Mouse (Mus musculus) CH12.LX (cell line): ENCODE measurements around the gene Rbms1. TPM values are rescaled to one million over a fixed set of nuclear protein-coding genes. Genes with fewer than 3 reads are reported as not detected.

Source experiments
- DNase-seq: peaks from one replicate; pipeline ENCODE4 v3.0.0-alpha.2; 2013; ENCODE audit errors: extremely low read depth
- H3K27ac ChIP-seq: 2 replicates; pipeline ENCODE4 v1.5.1; 2012; ENCODE audit warnings: low read depth, mild to moderate bottlenecking, control low read depth, moderate library complexity; ENCODE audit not compliant: insufficient read depth
- H3K27me3 ChIP-seq: replicated peaks from 2 replicates; pipeline ENCODE3; 2012; ENCODE audit warnings: inconsistent platforms
- H3K36me3 ChIP-seq, 2 experiments: replicated peaks in 1 of 2; 2 replicates each; pipeline versions ENCODE3 to v1.6.1; 2012; ENCODE audit warnings: inconsistent platforms in 1 of 2, low read length in 1 of 2, mild to moderate bottlenecking in 1 of 2, mixed read lengths in 1 of 2, moderate library complexity in 1 of 2; ENCODE audit not compliant: control insufficient read depth in 1 of 2, insufficient read depth in 1 of 2
- H3K4me1 ChIP-seq, 2 experiments: 2 replicates each; pipeline ENCODE4 v1.6.1; 2012; ENCODE audit warnings: inconsistent platforms in 1 of 2, moderate library complexity in 1 of 2; ENCODE audit not compliant: insufficient read depth in 2 of 2, control insufficient read depth in 1 of 2
- H3K4me2 ChIP-seq: 2 replicates; pipeline ENCODE4 v1.6.1; 2012; ENCODE audit warnings: low read depth, mild to moderate bottlenecking, control low read depth; ENCODE audit not compliant: poor library complexity, insufficient read depth, severe bottlenecking
- H3K4me3 ChIP-seq, 3 experiments: fragments of 150-350 bp in 1 of 3; sonication (generic) in 1 of 3; replicated peaks in 1 of 3; 2 replicates each; pipeline versions ENCODE3 to v1.5.1; 2011 to 2012; ENCODE audit warnings: low read depth in 2 of 3, low read length in 2 of 3, mild to moderate bottlenecking in 2 of 3, moderate library complexity in 2 of 3, control low read depth in 1 of 3, improper control_type of control experiment in 1 of 3, inconsistent platforms in 1 of 3, mixed read lengths in 1 of 3; ENCODE audit not compliant: poor library complexity in 1 of 3
- H3K79me2 ChIP-seq: replicated peaks from 2 replicates; pipeline ENCODE4 v1.6.1; 2012; ENCODE audit warnings: mild to moderate bottlenecking, moderate library complexity; ENCODE audit not compliant: control insufficient read depth, poor library complexity, insufficient read depth, severe bottlenecking; ENCODE audit errors: extremely low read depth
- H3K9ac ChIP-seq: 2 replicates; pipeline ENCODE4 v1.6.1; 2012; ENCODE audit warnings: low read depth, mild to moderate bottlenecking, control low read depth, moderate library complexity; ENCODE audit not compliant: insufficient read depth
- H3K9me3 ChIP-seq: replicated peaks from 2 replicates; pipeline ENCODE3; 2012; ENCODE audit warnings: low read length, inconsistent platforms, mixed read lengths
- CHD1 ChIP-seq: IDR thresholded peaks from 2 replicates; pipeline ENCODE4 v1.6.1; 2012; ENCODE audit warnings: low read depth, low read length, improper control_type of control experiment, inconsistent platforms
- CHD2 ChIP-seq: IDR thresholded peaks from 2 replicates; pipeline ENCODE4 v1.6.1; 2011; ENCODE audit warnings: low read length, improper control_type of control experiment
- ELF1 ChIP-seq: IDR thresholded peaks from 2 replicates; pipeline ENCODE4 v1.6.1; 2014; ENCODE audit warnings: low read depth, mild to moderate bottlenecking, inconsistent platforms, low read length, improper control_type of control experiment
- ETS1 ChIP-seq: conservative IDR thresholded peaks from 2 replicates; pipeline ENCODE4 v1.6.1; 2012; ENCODE audit warnings: low read depth, mild to moderate bottlenecking, inconsistent platforms, low read length, improper control_type of control experiment, moderate library complexity
- GABPA ChIP-seq: IDR thresholded peaks from 2 replicates; pipeline ENCODE4 v1.6.1; 2012; ENCODE audit warnings: low read depth, low read length, improper control_type of control experiment, inconsistent platforms; ENCODE audit not compliant: insufficient replicate concordance
- HCFC1 ChIP-seq: IDR thresholded peaks from 2 replicates; pipeline ENCODE4 v1.6.1; 2012; ENCODE audit warnings: low read depth, mild to moderate bottlenecking, inconsistent platforms, low read length, improper control_type of control experiment
- IRF4 ChIP-seq: IDR thresholded peaks from 2 replicates; pipeline ENCODE4 v1.6.1; 2014; ENCODE audit warnings: low read depth, mild to moderate bottlenecking, inconsistent platforms, low read length, improper control_type of control experiment
- JUN ChIP-seq: IDR thresholded peaks from 2 replicates; pipeline ENCODE4 v1.6.1; 2011; ENCODE audit warnings: low read depth, mild to moderate bottlenecking, low read length, improper control_type of control experiment, moderate library complexity; ENCODE audit not compliant: insufficient read depth
- JUND ChIP-seq: conservative IDR thresholded peaks from 2 replicates; pipeline ENCODE4 v1.6.1; 2011; ENCODE audit warnings: low read depth, low read length, improper control_type of control experiment
- MAFK ChIP-seq: IDR thresholded peaks from 2 replicates; pipeline ENCODE4 v1.6.1; 2011; ENCODE audit warnings: low read length, improper control_type of control experiment; ENCODE audit not compliant: insufficient replicate concordance
- MAZ ChIP-seq: IDR thresholded peaks from 2 replicates; pipeline ENCODE4 v1.6.1; 2012; ENCODE audit warnings: low read depth, mild to moderate bottlenecking, inconsistent platforms, low read length, improper control_type of control experiment, moderate library complexity
- MEF2A ChIP-seq: IDR thresholded peaks from 2 replicates; pipeline ENCODE4 v1.6.1; 2014; ENCODE audit warnings: low read depth, mild to moderate bottlenecking, inconsistent platforms, low read length, improper control_type of control experiment, borderline replicate concordance
- MYC ChIP-seq: IDR thresholded peaks from 2 replicates; pipeline ENCODE4 v1.6.1; 2011; ENCODE audit warnings: low read depth, mild to moderate bottlenecking, improper control_type of control experiment, low read length
- PAX5 ChIP-seq: IDR thresholded peaks from 2 replicates; pipeline ENCODE4 v1.6.1; 2012; ENCODE audit warnings: low read length, inconsistent platforms, mixed read lengths
- POLR2A ChIP-seq: IDR thresholded peaks from 2 replicates; pipeline ENCODE4 v1.6.1; 2011; ENCODE audit warnings: low read depth, mild to moderate bottlenecking, improper control_type of control experiment, low read length
- POLR2AphosphoS2 ChIP-seq: IDR thresholded peaks from 2 replicates; pipeline ENCODE4 v1.6.1; 2011; ENCODE audit warnings: low read depth, low read length, improper control_type of control experiment
- SIN3A ChIP-seq: IDR thresholded peaks from 2 replicates; pipeline ENCODE4 v1.6.1; 2012; ENCODE audit warnings: low read length, improper control_type of control experiment, inconsistent platforms
- SMC3 ChIP-seq: IDR thresholded peaks from 2 replicates; pipeline ENCODE4 v1.6.1; 2011; ENCODE audit warnings: low read depth, low read length, improper control_type of control experiment
- TBP ChIP-seq: conservative IDR thresholded peaks from 2 replicates; pipeline ENCODE4 v1.6.1; 2011; ENCODE audit warnings: low read depth, low read length, improper control_type of control experiment
- UBTF ChIP-seq: IDR thresholded peaks from 2 replicates; pipeline ENCODE4 v1.6.1; 2012; ENCODE audit warnings: low read depth, mild to moderate bottlenecking, inconsistent platforms, low read length, improper control_type of control experiment, moderate library complexity
- USF1 ChIP-seq: IDR thresholded peaks from 2 replicates; pipeline ENCODE4 v1.6.1; 2014; ENCODE audit warnings: low read depth, mild to moderate bottlenecking, inconsistent platforms, low read length, improper control_type of control experiment
- USF2 ChIP-seq: conservative IDR thresholded peaks from 2 replicates; pipeline ENCODE4 v1.6.1; 2011; ENCODE audit warnings: low read depth, low read length, improper control_type of control experiment
- ZC3H11A ChIP-seq: IDR thresholded peaks from 2 replicates; pipeline ENCODE4 v1.6.1; 2012; ENCODE audit warnings: low read depth, mild to moderate bottlenecking, inconsistent platforms, low read length, improper control_type of control experiment
- ZKSCAN1 ChIP-seq: IDR thresholded peaks from 2 replicates; pipeline ENCODE4 v1.6.1; 2012; ENCODE audit warnings: low read depth, inconsistent platforms, low read length, improper control_type of control experiment, borderline replicate concordance
- dilution Hi-C: fragments of 300-500 bp; cut with MboI; formaldehyde crosslinking; loops from 2 replicates; pipeline ENCODE4 v1.14.3; 2020; ENCODE audit warnings: low sequenced_read_pairs; ENCODE audit not compliant: extremely low pct_unique_long_range_greater_than_20kb, extremely low pct_ligation_motif_present
- in situ Hi-C: fragments of 300-500 bp; cut with MboI; formaldehyde crosslinking; loops from 3 replicates; pipeline ENCODE4 v1.14.3; 2019; ENCODE audit warnings: low sequenced_read_pairs, low pct_ligation_motif_present, low pct_unique_long_range_greater_than_20kb, mixed read lengths
- polyA plus RNA-seq: library from polyadenylated mRNA; unstranded; fragments of >175 nt; gene quantifications from 2 replicates; pipeline ENCODE4 v1.2.1, GENCODE M21; 2012; ENCODE audit warnings: low read depth; ENCODE audit not compliant: insufficient read length
- total RNA-seq, 2 experiments: library from RNA; depleted of rRNA; stranded (reverse); fragments of 300-350 nt in 1 of 2; fragments of >200 nt in 1 of 2; gene quantifications; 2 replicates each; pipeline ENCODE4 v1.2.3; 2012 to 2014

Gene Rbms1
- total and polyA plus RNA-seq, 3 experiments: 10.6 to 33.9 (median 12.6) TPM

- H3K9me3 ChIP-seq: no peaks in the 10 kb centered on the region
- in situ Hi-C loops: no loop called here
- H3K4me3 ChIP-seq: no peak overlapping the region
- dilution Hi-C loops: no loop called here
- no peaks in the 10 kb centered on the region for H3K27me3 ChIP-seq
- H3K9ac ChIP-seq: no peak overlapping the region
- peaks cover 4 to 12% of the 10 kb centered on the region in 2 experiments; a peak in 3 of 4 replicates for H3K4me1 ChIP-seq
- DNase-seq: no peak
- no peak overlapping the region for H3K27ac ChIP-seq
- no peak overlapping the region for H3K4me2 ChIP-seq
- peaks cover 0 to 37% of the 10 kb centered on the region in 2 experiments for H3K36me3 ChIP-seq
- no peaks in the 10 kb centered on the region for H3K79me2 ChIP-seq
- no peak for TF ChIP-seq POLR2AphosphoS2
- no peak for TF ChIP-seq SIN3A
- no peak for TF ChIP-seq ZKSCAN1
- TF ChIP-seq HCFC1: no peak
- no peak for TF ChIP-seq POLR2A
- TF ChIP-seq MEF2A: no peak
- no peak for TF ChIP-seq IRF4
- no peak for TF ChIP-seq ZC3H11A
- no peak for TF ChIP-seq MAZ
- TF ChIP-seq JUN: no peak
- TF ChIP-seq UBTF: no peak
- no peak for TF ChIP-seq USF1
Measured at GRCm38 (mm10) chr2:60796616-60796968, 166.4 kb downstream of the Rbms1 start.

- Histone ChIP-seq H3K4me1 (peaks cover 4 to 8% of the 10 kb centered on the region in 2 experiments; a peak in 3 of 4 replicates), H3K27me3 (no peaks in the 10 kb centered on the region)
- TF ChIP-seq MYC (no peak), UBTF (no peak), ELF1 (no peak), CHD2 (no peak), CHD1 (no peak), PAX5 (no peak), SMC3 (no peak), ETS1 (no peak), POLR2AphosphoS2 (no peak), JUN (no peak), JUND (no peak), TBP (no peak), ZC3H11A (no peak), MAFK (no peak), GABPA (no peak), USF2 (no peak)
- TF ChIP-seq, all 38 proteins: peak for 0
- no peak overlapping the region for H3K27ac ChIP-seq
- no peak overlapping the region for H3K4me2 ChIP-seq
- DNase-seq: no peak
- no peaks in the 10 kb centered on the region for H3K79me2 ChIP-seq
- no peak overlapping the region for H3K4me3 ChIP-seq
- peaks cover 0 to 39% of the 10 kb centered on the region in 2 experiments for H3K36me3 ChIP-seq
- H3K9ac ChIP-seq: no peak overlapping the region
- in situ Hi-C loops: no loop called here
- H3K9me3 ChIP-seq: no peaks in the 10 kb centered on the region
- dilution Hi-C loops: no loop called here
Measured at GRCm38 (mm10) chr2:60795861-60796260, 167.1 kb downstream of the Rbms1 start.
